Mouse (Mus musculus): ENCODE data around the gene Vti1b.

DNA sequence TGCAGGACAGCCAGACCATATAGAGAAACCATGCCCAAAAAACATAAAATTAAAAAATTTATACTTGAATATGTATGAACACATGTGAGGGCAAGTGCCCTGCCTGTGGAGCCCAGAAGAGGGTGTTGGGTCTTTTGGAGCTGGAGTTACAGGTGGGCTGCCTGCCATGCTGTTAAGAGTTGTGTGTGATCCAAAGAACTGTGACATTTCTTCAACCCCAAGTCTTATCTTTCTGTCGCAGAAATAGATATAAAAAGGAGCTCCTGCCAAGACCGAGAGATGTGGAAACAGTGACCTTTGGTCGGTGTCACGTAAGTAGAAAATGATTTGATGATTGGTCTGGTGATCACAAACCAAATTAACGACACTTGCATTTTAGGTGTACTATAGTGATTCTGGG, 1.3 kb upstream of the Vti1b start:
- TF ChIP-seq CTCF (IDR thresholded peaks at IDR 0.05; ENCODE audit: insufficient read depth, low read depth, low read length) = no peak
- no peak for TF ChIP-seq POLR2A (IDR thresholded peaks at IDR 0.05; ENCODE audit: insufficient read depth, low read depth, low read length)
